Mouse (Mus musculus) CH12.LX (cell line): ENCODE data around the gene Sycn. TPM values are rescaled to one million over a fixed set of nuclear protein-coding genes. Genes with fewer than 3 reads are reported as not detected.

ENCODE experiments used
- DNase-seq: peaks from one replicate; pipeline ENCODE4 v3.0.0-alpha.2; 2013; ENCODE audit errors: extremely low read depth
- H3K27ac ChIP-seq: 2 replicates; pipeline ENCODE4 v1.5.1; 2012; ENCODE audit warnings: low read depth, mild to moderate bottlenecking, control low read depth, moderate library complexity; ENCODE audit not compliant: insufficient read depth
- H3K27me3 ChIP-seq: replicated peaks from 2 replicates; pipeline ENCODE3; 2012; ENCODE audit warnings: inconsistent platforms
- H3K36me3 ChIP-seq, 2 experiments: replicated peaks in 1 of 2; 2 replicates each; pipeline versions ENCODE3 to v1.6.1; 2012; ENCODE audit warnings: inconsistent platforms in 1 of 2, low read length in 1 of 2, mild to moderate bottlenecking in 1 of 2, mixed read lengths in 1 of 2, moderate library complexity in 1 of 2; ENCODE audit not compliant: control insufficient read depth in 1 of 2, insufficient read depth in 1 of 2
- H3K4me1 ChIP-seq, 2 experiments: 2 replicates each; pipeline ENCODE4 v1.6.1; 2012; ENCODE audit warnings: inconsistent platforms in 1 of 2, moderate library complexity in 1 of 2; ENCODE audit not compliant: insufficient read depth in 2 of 2, control insufficient read depth in 1 of 2
- H3K4me2 ChIP-seq: 2 replicates; pipeline ENCODE4 v1.6.1; 2012; ENCODE audit warnings: low read depth, mild to moderate bottlenecking, control low read depth; ENCODE audit not compliant: poor library complexity, insufficient read depth, severe bottlenecking
- H3K4me3 ChIP-seq, 3 experiments: fragments of 150-350 bp in 1 of 3; sonication (generic) in 1 of 3; replicated peaks in 1 of 3; 2 replicates each; pipeline versions ENCODE3 to v1.5.1; 2011 to 2012; ENCODE audit warnings: low read depth in 2 of 3, low read length in 2 of 3, mild to moderate bottlenecking in 2 of 3, moderate library complexity in 2 of 3, control low read depth in 1 of 3, improper control_type of control experiment in 1 of 3, inconsistent platforms in 1 of 3, mixed read lengths in 1 of 3; ENCODE audit not compliant: poor library complexity in 1 of 3
- H3K79me2 ChIP-seq: replicated peaks from 2 replicates; pipeline ENCODE4 v1.6.1; 2012; ENCODE audit warnings: mild to moderate bottlenecking, moderate library complexity; ENCODE audit not compliant: control insufficient read depth, poor library complexity, insufficient read depth, severe bottlenecking; ENCODE audit errors: extremely low read depth
- H3K9ac ChIP-seq: 2 replicates; pipeline ENCODE4 v1.6.1; 2012; ENCODE audit warnings: low read depth, mild to moderate bottlenecking, control low read depth, moderate library complexity; ENCODE audit not compliant: insufficient read depth
- H3K9me3 ChIP-seq: replicated peaks from 2 replicates; pipeline ENCODE3; 2012; ENCODE audit warnings: low read length, inconsistent platforms, mixed read lengths
- CHD1 ChIP-seq: IDR thresholded peaks from 2 replicates; pipeline ENCODE4 v1.6.1; 2012; ENCODE audit warnings: low read depth, low read length, improper control_type of control experiment, inconsistent platforms
- EP300 ChIP-seq: IDR thresholded peaks from 2 replicates; pipeline ENCODE4 v1.6.1; 2011; ENCODE audit warnings: low read length, improper control_type of control experiment
- JUND ChIP-seq: conservative IDR thresholded peaks from 2 replicates; pipeline ENCODE4 v1.6.1; 2011; ENCODE audit warnings: low read depth, low read length, improper control_type of control experiment
- POLR2A ChIP-seq: IDR thresholded peaks from 2 replicates; pipeline ENCODE4 v1.6.1; 2011; ENCODE audit warnings: low read depth, mild to moderate bottlenecking, improper control_type of control experiment, low read length
- ZMIZ1 ChIP-seq: IDR thresholded peaks from 2 replicates; pipeline ENCODE4 v1.6.1; 2012; ENCODE audit warnings: low read depth, mild to moderate bottlenecking, inconsistent platforms, low read length, improper control_type of control experiment
- dilution Hi-C: fragments of 300-500 bp; cut with MboI; formaldehyde crosslinking; loops from 2 replicates; pipeline ENCODE4 v1.14.3; 2020; ENCODE audit warnings: low sequenced_read_pairs; ENCODE audit not compliant: extremely low pct_unique_long_range_greater_than_20kb, extremely low pct_ligation_motif_present
- in situ Hi-C: fragments of 300-500 bp; cut with MboI; formaldehyde crosslinking; loops from 3 replicates; pipeline ENCODE4 v1.14.3; 2019; ENCODE audit warnings: low sequenced_read_pairs, low pct_ligation_motif_present, low pct_unique_long_range_greater_than_20kb, mixed read lengths
- polyA plus RNA-seq: library from polyadenylated mRNA; unstranded; fragments of >175 nt; gene quantifications from 2 replicates; pipeline ENCODE4 v1.2.1, GENCODE M21; 2012; ENCODE audit warnings: low read depth; ENCODE audit not compliant: insufficient read length
- total RNA-seq, 2 experiments: library from RNA; depleted of rRNA; stranded (reverse); fragments of 300-350 nt in 1 of 2; fragments of >200 nt in 1 of 2; gene quantifications; 2 replicates each; pipeline ENCODE4 v1.2.3; 2012 to 2014

Gene Sycn
- total and polyA plus RNA-seq, 3 experiments, result not detected

- Histone ChIP-seq H3K79me2 (peaks cover 8% of the 10 kb centered on the region), H3K4me1 (peaks cover 13 to 47% of the 10 kb centered on the region in 2 experiments)
- dilution Hi-C loops (no loop called here), in situ Hi-C loops (no loop called here)
- TF ChIP-seq JUND (no peak), EP300 (no peak), POLR2A (no peak), CHD1 (no peak), ZMIZ1 (no peak)
- TF ChIP-seq, all 38 proteins: peak for 0
- H3K27ac ChIP-seq, result no peak overlapping the region
- H3K4me2 ChIP-seq, result no peak overlapping the region
- no peak for DNase-seq
- H3K9me3 ChIP-seq, result no peaks in the 10 kb centered on the region
- no peak overlapping the region for H3K9ac ChIP-seq
- H3K36me3 ChIP-seq, result peaks cover 3 to 45% of the 10 kb centered on the region in 2 experiments
- H3K27me3 ChIP-seq, result no peaks in the 10 kb centered on the region
- no peak overlapping the region for H3K4me3 ChIP-seq
Observed at GRCm38 (mm10) chr7:28587644-28588043, 47.0 kb downstream of the Sycn start.

Other genes with a start within 250 kb of the Sycn start
Only the 20 nearest of the 25 such genes appear.
- 67.3 and 76.2 TPM in 2 replicates for gene Supt5, start 202.1 kb upstream of the Sycn start, total RNA-seq (2012; rRNA removed)
- 33.8 and 35.5 TPM in 2 replicates for gene Supt5, start 202.1 kb upstream of the Sycn start, total RNA-seq (2014; rRNA removed)
- 111 and 118 TPM in 2 replicates for gene Supt5, start 202.1 kb upstream of the Sycn start, polyA plus RNA-seq
- 1,915 and 2,040 TPM in 2 replicates for gene Rps16, start 190.2 kb upstream of the Sycn start, total RNA-seq (2012; rRNA removed)
- gene Rps16, start 190.2 kb upstream of the Sycn start, total RNA-seq (2014; rRNA removed), result 42.7 and 66.7 TPM in 2 replicates
- gene Rps16, start 190.2 kb upstream of the Sycn start, polyA plus RNA-seq, result 1,205 and 1,254 TPM in 2 replicates
- 3.3 and 4.7 TPM in 2 replicates for gene Plekhg2, start 168.3 kb upstream of the Sycn start, total RNA-seq (2012; rRNA removed)
- gene Plekhg2, start 168.3 kb upstream of the Sycn start, total RNA-seq (2014; rRNA removed), result 0.39 and 0.43 TPM in 2 replicates
- gene Plekhg2, start 168.3 kb upstream of the Sycn start, polyA plus RNA-seq, result 5.2 and 5.5 TPM in 2 replicates
- 2.8 and 3.5 TPM in 2 replicates for gene Zfp36, start 160.6 kb upstream of the Sycn start, total RNA-seq (2012; rRNA removed)
- gene Zfp36, start 160.6 kb upstream of the Sycn start, total RNA-seq (2014; rRNA removed), result 1.1 and 1.9 TPM in 2 replicates
- 8.9 and 9.9 TPM in 2 replicates for gene Zfp36, start 160.6 kb upstream of the Sycn start, polyA plus RNA-seq
- gene Med29, start 148.2 kb upstream of the Sycn start, total RNA-seq (2012; rRNA removed), result 23.5 and 27.8 TPM in 2 replicates
- 19.4 and 19.8 TPM in 2 replicates for gene Med29, start 148.2 kb upstream of the Sycn start, total RNA-seq (2014; rRNA removed)
- gene Med29, start 148.2 kb upstream of the Sycn start, polyA plus RNA-seq, result 25.4 and 26.9 TPM in 2 replicates
- gene Paf1, start 147.9 kb upstream of the Sycn start, total RNA-seq (2012; rRNA removed), result 45.9 and 71.0 TPM in 2 replicates
- 42.2 and 57.8 TPM in 2 replicates for gene Paf1, start 147.9 kb upstream of the Sycn start, total RNA-seq (2014; rRNA removed)
- 105 and 151 TPM in 2 replicates for gene Paf1, start 147.9 kb upstream of the Sycn start, polyA plus RNA-seq
- 64.3 and 87.9 TPM in 2 replicates for gene Gmfg, start 103.4 kb upstream of the Sycn start, total RNA-seq (2012; rRNA removed)
- 51.6 and 52.3 TPM in 2 replicates for gene Gmfg, start 103.4 kb upstream of the Sycn start, total RNA-seq (2014; rRNA removed)
- gene Gmfg, start 103.4 kb upstream of the Sycn start, polyA plus RNA-seq, result 45.1 and 45.9 TPM in 2 replicates
- gene Lrfn1, start 88.9 kb upstream of the Sycn start, total RNA-seq (2012; rRNA removed), result 1.9 and 2.7 TPM in 2 replicates
- 0.31 and 0.67 TPM in 2 replicates for gene Lrfn1, start 88.9 kb upstream of the Sycn start, total RNA-seq (2014; rRNA removed)
- gene Lrfn1, start 88.9 kb upstream of the Sycn start, polyA plus RNA-seq, result 0.99 and 1.00 TPM in 2 replicates
- gene Ifnl2, start 30.4 kb upstream of the Sycn start, total RNA-seq (2012; rRNA removed), result not detected in 2 replicates
- not detected in 2 replicates for gene Ifnl2, start 30.4 kb upstream of the Sycn start, total RNA-seq (2014; rRNA removed)
- gene Ifnl2, start 30.4 kb upstream of the Sycn start, polyA plus RNA-seq, result not detected in 2 replicates
- not detected in 2 replicates for gene Ifnl3, start 18.0 kb upstream of the Sycn start, total RNA-seq (2012; rRNA removed)
- not detected in 2 replicates for gene Ifnl3, start 18.0 kb upstream of the Sycn start, total RNA-seq (2014; rRNA removed)
- not detected in 2 replicates for gene Ifnl3, start 18.0 kb upstream of the Sycn start, polyA plus RNA-seq
- gene Nccrp1, start 6.4 kb downstream of the Sycn start, total RNA-seq (2012; rRNA removed), result not detected in 2 replicates
- gene Nccrp1, start 6.4 kb downstream of the Sycn start, total RNA-seq (2014; rRNA removed), result not detected in 2 replicates
- gene Nccrp1, start 6.4 kb downstream of the Sycn start, polyA plus RNA-seq, result not detected in 2 replicates
- 7.7 and 10.0 TPM in 2 replicates for gene Samd4b, start 57.3 kb downstream of the Sycn start, total RNA-seq (2012; rRNA removed)
- 2.7 and 3.7 TPM in 2 replicates for gene Samd4b, start 57.3 kb downstream of the Sycn start, total RNA-seq (2014; rRNA removed)
- gene Samd4b, start 57.3 kb downstream of the Sycn start, polyA plus RNA-seq, result 18.0 and 24.6 TPM in 2 replicates
- gene Pak4, start 57.3 kb downstream of the Sycn start, total RNA-seq (2012; rRNA removed), result 8.3 and 10.7 TPM in 2 replicates
- 6.7 and 7.5 TPM in 2 replicates for gene Pak4, start 57.3 kb downstream of the Sycn start, total RNA-seq (2014; rRNA removed)
- gene Pak4, start 57.3 kb downstream of the Sycn start, polyA plus RNA-seq, result 10.5 and 11.2 TPM in 2 replicates
- not detected in 2 replicates for gene Acp7, start 90.4 kb downstream of the Sycn start, total RNA-seq (2012; rRNA removed)
- gene Acp7, start 90.4 kb downstream of the Sycn start, total RNA-seq (2014; rRNA removed), result not detected in 2 replicates
- gene Acp7, start 90.4 kb downstream of the Sycn start, polyA plus RNA-seq, result not detected in 2 replicates
- gene Fbxo27, start 152.0 kb downstream of the Sycn start, total RNA-seq (2012; rRNA removed), result not detected in 2 replicates
- not detected in 2 replicates for gene Fbxo27, start 152.0 kb downstream of the Sycn start, total RNA-seq (2014; rRNA removed)
- gene Fbxo27, start 152.0 kb downstream of the Sycn start, polyA plus RNA-seq, result not detected in 2 replicates
- gene Fbxo17, start 175.9 kb downstream of the Sycn start, total RNA-seq (2012; rRNA removed), result 0.13 and 0.25 TPM in 2 replicates
- not detected in 2 replicates for gene Fbxo17, start 175.9 kb downstream of the Sycn start, total RNA-seq (2014; rRNA removed)
- gene Fbxo17, start 175.9 kb downstream of the Sycn start, polyA plus RNA-seq, result 0.26 and 0.37 TPM in 2 replicates
- gene Mrps12, start 200.9 kb downstream of the Sycn start, total RNA-seq (2012; rRNA removed), result 112 and 137 TPM in 2 replicates
- gene Mrps12, start 200.9 kb downstream of the Sycn start, total RNA-seq (2014; rRNA removed), result 85.9 and 91.6 TPM in 2 replicates
- gene Mrps12, start 200.9 kb downstream of the Sycn start, polyA plus RNA-seq, result 66.0 and 69.9 TPM in 2 replicates
- gene Sars2, start 201.1 kb downstream of the Sycn start, total RNA-seq (2012; rRNA removed), result 16.7 and 17.1 TPM in 2 replicates
- gene Sars2, start 201.1 kb downstream of the Sycn start, total RNA-seq (2014; rRNA removed), result 10.5 and 11.7 TPM in 2 replicates
- gene Sars2, start 201.1 kb downstream of the Sycn start, polyA plus RNA-seq, result 24.7 and 24.9 TPM in 2 replicates
- 0.17 TPM in 1 of 2 replicates, not detected in the other for gene Ccer2, start 215.3 kb downstream of the Sycn start, total RNA-seq (2012; rRNA removed)
- not detected in 2 replicates for gene Ccer2, start 215.3 kb downstream of the Sycn start, total RNA-seq (2014; rRNA removed)
- not detected in 2 replicates for gene Ccer2, start 215.3 kb downstream of the Sycn start, polyA plus RNA-seq
- 66.2 and 68.3 TPM in 2 replicates for gene Sirt2, start 225.8 kb downstream of the Sycn start, total RNA-seq (2012; rRNA removed)
- gene Sirt2, start 225.8 kb downstream of the Sycn start, total RNA-seq (2014; rRNA removed), result 36.0 and 40.9 TPM in 2 replicates
- 124 and 128 TPM in 2 replicates for gene Sirt2, start 225.8 kb downstream of the Sycn start, polyA plus RNA-seq